Mouse (Mus musculus): ENCODE data around the gene Prss57.

The Prss57 gene

GRCm38 (mm10) chr10:79807826-79808225, 17.1 kb upstream of the Prss57 start:
- in situ Hi-C loops (cut with MboI, MseI), result no loop called here

- in situ Hi-C loops (cut with MboI, MseI), result no loop called here
Measured at GRCm38 (mm10) chr10:79806972-79807371, 16.2 kb upstream of the Prss57 start.

- in situ Hi-C loops (cut with MboI, MseI), result no loop called here
Measured at GRCm38 (mm10) chr10:79806331-79806730, 15.6 kb upstream of the Prss57 start.

GRCm38 (mm10) chr10:79805636-79806035, 14.9 kb upstream of the Prss57 start:
- in situ Hi-C loops (cut with MboI, MseI), result no loop called here

- in situ Hi-C loops (cut with MboI, MseI), result no loop called here
Measured at GRCm38 (mm10) chr10:79803716-79804323, 13.1 kb upstream of the Prss57 start.

- in situ Hi-C loops (cut with MboI, MseI), result no loop called here
Measured at GRCm38 (mm10) chr10:79802331-79802971, 11.7 kb upstream of the Prss57 start.

GRCm38 (mm10) chr10:79801837-79802236, 11.1 kb upstream of the Prss57 start:
- in situ Hi-C loops (cut with MboI, MseI), result no loop called here

- in situ Hi-C loops (cut with MboI, MseI), result no loop called here
Measured at GRCm38 (mm10) chr10:79800508-79800907, 9.7 kb upstream of the Prss57 start.

GRCm38 (mm10) chr10:79798289-79798928, 7.6 kb upstream of the Prss57 start:
- in situ Hi-C loops (cut with MboI, MseI), result no loop called here

- in situ Hi-C loops (cut with MboI, MseI), result no loop called here
Measured at GRCm38 (mm10) chr10:79797326-79797725, 6.6 kb upstream of the Prss57 start.

GRCm38 (mm10) chr10:79795905-79796304, 5.1 kb upstream of the Prss57 start:
- in situ Hi-C loops (cut with MboI, MseI), result no loop called here

GRCm38 (mm10) chr10:79794491-79794931, 3.8 kb upstream of the Prss57 start:
- in situ Hi-C loops (cut with MboI, MseI), result no loop called here

- in situ Hi-C loops (cut with MboI, MseI), result no loop called here
Measured at GRCm38 (mm10) chr10:79793738-79794490, 3.2 kb upstream of the Prss57 start.

- in situ Hi-C loops (cut with MboI, MseI), result no loop called here
Measured at GRCm38 (mm10) chr10:79793051-79793737, 2.4 kb upstream of the Prss57 start, which contains the start of gene Palm. Gene Palm, plus strand, starts transcription at chr10:79793572.

- in situ Hi-C loops (cut with MboI, MseI), result no loop called here
Measured at GRCm38 (mm10) chr10:79792339-79793040, 1.7 kb upstream of the Prss57 start.

- in situ Hi-C loops (cut with MboI, MseI), result no loop called here
Measured at GRCm38 (mm10) chr10:79789581-79789980, 1.2 kb downstream of the Prss57 start.

- in situ Hi-C loops (cut with MboI, MseI), result no loop called here
Measured at GRCm38 (mm10) chr10:79788386-79789158, 2.2 kb downstream of the Prss57 start.

- in situ Hi-C loops (cut with MboI, MseI), result loop anchor here (5.0 kb wide), 1 partner anchor 102 kb away; the partner anchor contains the start of gene Cdc34
Measured at GRCm38 (mm10) chr10:79783920-79784800, 6.6 kb downstream of the Prss57 start.

- in situ Hi-C loops (cut with MboI, MseI), result loop anchor here (5.0 kb wide), 1 partner anchor 101 kb away; the partner anchor contains the start of gene Cdc34
Measured at GRCm38 (mm10) chr10:79783050-79783449, 7.7 kb downstream of the Prss57 start.
